Mouse (Mus musculus): ENCODE data around the gene Cyp4f37. TPM values are rescaled to one million over a fixed set of nuclear protein-coding genes. Genes with fewer than 3 reads are reported as not detected.

The Cyp4f37 gene
- total RNA-seq, 2 experiments from 2014 or later, result not detected

DNA sequence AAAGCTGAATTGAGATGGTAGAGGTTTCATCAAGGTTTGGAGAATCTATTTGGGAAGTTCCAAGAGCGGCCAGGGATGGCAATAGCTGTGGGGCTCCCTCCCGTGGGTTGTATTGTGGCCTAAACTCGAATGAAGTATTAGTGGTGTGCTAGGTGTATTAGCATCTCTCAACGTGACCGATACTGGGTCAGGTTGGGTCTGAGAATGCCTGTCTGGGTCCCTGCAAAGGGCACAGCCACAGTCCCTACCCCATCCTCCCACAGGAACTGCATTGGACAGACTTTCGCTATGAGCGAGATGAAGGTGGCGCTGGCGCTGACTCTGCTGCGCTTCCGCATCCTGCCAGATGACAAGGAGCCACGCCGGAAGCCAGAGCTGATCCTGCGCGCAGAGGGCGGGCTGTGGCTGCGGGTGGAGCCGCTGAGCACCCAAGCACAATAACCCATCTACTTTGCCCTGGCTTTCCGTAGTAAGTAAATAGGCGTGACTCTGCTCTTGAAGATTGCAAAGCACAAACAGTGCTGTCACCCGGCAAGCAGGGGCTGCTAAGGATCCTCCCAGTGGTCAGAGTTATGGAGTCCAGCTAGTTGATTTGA, 55.0 kb downstream of the Cyp4f37 start:
- ATAC-seq (replicated peaks; ENCODE audit: poor library complexity, severe bottlenecking), result peak; percentile 22; the same call in 1 of the 2 replicates

DNA sequence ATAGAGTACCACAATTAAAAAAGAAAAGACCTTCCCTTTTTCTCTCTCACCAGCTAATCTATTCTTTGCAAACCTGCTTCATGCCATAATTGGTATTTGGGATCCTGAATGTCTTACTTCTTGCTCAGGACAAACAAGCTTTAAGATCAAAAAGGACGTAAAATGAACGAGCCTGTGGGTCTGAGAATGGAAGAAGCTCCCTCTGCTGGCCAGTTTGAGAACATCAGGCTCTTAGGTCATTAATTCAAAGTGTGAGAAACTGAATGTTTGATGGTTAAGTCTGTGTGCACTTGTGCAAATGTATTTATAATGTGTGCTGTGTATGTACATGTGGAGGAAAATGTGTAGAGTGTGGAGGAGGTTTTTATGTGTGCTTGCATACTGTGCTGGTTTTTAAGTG, 59.3 kb downstream of the Cyp4f37 start:
- ATAC-seq (replicated peaks; ENCODE audit: poor library complexity, severe bottlenecking), result peak; percentile 37; the same call in 1 of the 2 replicates

DNA sequence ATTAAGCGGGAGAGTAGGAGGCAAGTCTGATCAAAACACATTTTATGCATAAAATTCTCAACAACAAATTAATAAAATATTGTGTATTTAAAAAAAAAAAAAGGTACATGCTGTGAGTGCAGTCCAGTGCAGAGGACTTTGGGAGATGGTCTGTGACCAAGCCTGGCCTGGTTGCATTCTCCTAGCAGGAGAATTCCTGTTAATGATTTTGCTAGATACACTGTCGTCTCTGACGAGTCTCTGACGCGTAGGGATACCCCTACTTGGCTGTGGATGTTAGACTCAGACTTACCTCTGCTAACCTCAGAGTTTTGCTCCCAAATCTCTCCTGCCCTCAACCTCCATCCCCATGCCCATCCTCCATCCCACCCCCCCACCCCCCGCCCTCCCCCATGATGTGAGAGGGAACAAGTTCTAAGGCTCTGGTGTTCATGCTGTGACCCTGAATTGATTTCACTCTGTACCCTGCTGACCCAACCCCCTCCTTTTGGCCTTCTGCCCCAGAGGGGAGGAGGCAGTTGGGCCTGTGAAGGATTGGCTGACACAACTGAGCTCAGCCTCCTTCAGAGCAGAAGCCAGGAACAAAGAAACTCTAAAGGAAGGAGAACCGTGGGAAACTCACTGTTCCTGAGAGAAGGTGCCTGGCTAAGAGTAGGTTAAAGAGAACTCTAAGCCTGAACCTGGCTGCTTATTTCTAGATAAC, 64.1 kb downstream of the Cyp4f37 start, which contains the start of gene Cyp4f15:
Gene Cyp4f15, plus strand, starts transcription at position 580 of the 703 bp plus-strand sequence.
- ATAC-seq (replicated peaks; ENCODE audit: poor library complexity, severe bottlenecking), result no peak

Other genes starting within 250 kb of the Cyp4f37 start
- 33.7 and 36.7 TPM in 2 replicates for gene Wiz, start 231.9 kb upstream of the Cyp4f37 start, total RNA-seq (2014; fragmentation: Nextera tagmentation)
- gene Wiz, start 231.9 kb upstream of the Cyp4f37 start, total RNA-seq (2017), result 4.7 and 5.5 TPM in 2 replicates
- 44.1 and 84.5 TPM in 2 replicates for gene Rasal3, start 217.7 kb upstream of the Cyp4f37 start, total RNA-seq (2014; fragmentation: Nextera tagmentation)
- 44.5 and 60.1 TPM in 2 replicates for gene Rasal3, start 217.7 kb upstream of the Cyp4f37 start, total RNA-seq (2017)
- gene Pglyrp2, start 197.1 kb upstream of the Cyp4f37 start, total RNA-seq (2014; fragmentation: Nextera tagmentation), result 0.80 and 1.1 TPM in 2 replicates
- 2.1 TPM in 1 of 2 replicates, not detected in the other for gene Pglyrp2, start 197.1 kb upstream of the Cyp4f37 start, total RNA-seq (2017)
- not detected in 2 replicates for gene Cyp4f39, start 168.6 kb upstream of the Cyp4f37 start, total RNA-seq (2014; fragmentation: Nextera tagmentation)
- 0.21 TPM in 1 of 2 replicates, not detected in the other for gene Cyp4f39, start 168.6 kb upstream of the Cyp4f37 start, total RNA-seq (2017)
- 1.2 and 1.9 TPM in 2 replicates for gene Cyp4f17, start 115.3 kb upstream of the Cyp4f37 start, total RNA-seq (2014; fragmentation: Nextera tagmentation)
- gene Cyp4f17, start 115.3 kb upstream of the Cyp4f37 start, total RNA-seq (2017), result 0.13 and 0.31 TPM in 2 replicates
- 10.5 and 17.7 TPM in 2 replicates for gene Cyp4f16, start 84.8 kb upstream of the Cyp4f37 start, total RNA-seq (2014; fragmentation: Nextera tagmentation)
- gene Cyp4f16, start 84.8 kb upstream of the Cyp4f37 start, total RNA-seq (2017), result 10.2 and 11.0 TPM in 2 replicates
- not detected in 2 replicates for gene Cyp4f40, start 37.6 kb downstream of the Cyp4f37 start, total RNA-seq (2014; fragmentation: Nextera tagmentation)
- not detected in 2 replicates for gene Cyp4f40, start 37.6 kb downstream of the Cyp4f37 start, total RNA-seq (2017)
- not detected in 2 replicates for gene Cyp4f15, start 64.3 kb downstream of the Cyp4f37 start, total RNA-seq (2014; fragmentation: Nextera tagmentation)
- not detected in 2 replicates for gene Cyp4f15, start 64.3 kb downstream of the Cyp4f37 start, total RNA-seq (2017)
- gene Zfp871, start 167.0 kb downstream of the Cyp4f37 start, total RNA-seq (2014; fragmentation: Nextera tagmentation), result 31.1 and 57.1 TPM in 2 replicates
- 17.7 and 26.1 TPM in 2 replicates for gene Zfp871, start 167.0 kb downstream of the Cyp4f37 start, total RNA-seq (2017)
- not detected in 2 replicates for gene Zfp811, start 188.6 kb downstream of the Cyp4f37 start, total RNA-seq (2014; fragmentation: Nextera tagmentation)
- gene Zfp811, start 188.6 kb downstream of the Cyp4f37 start, total RNA-seq (2017), result not detected in 2 replicates
- 10.1 and 18.5 TPM in 2 replicates for gene Zfp799, start 209.0 kb downstream of the Cyp4f37 start, total RNA-seq (2014; fragmentation: Nextera tagmentation)
- gene Zfp799, start 209.0 kb downstream of the Cyp4f37 start, total RNA-seq (2017), result 6.5 and 10.6 TPM in 2 replicates